Mouse (Mus musculus) lung, postnatal 14 days (tissue): ENCODE data around the gene Exoc3l.

ENCODE experiments used
- DNase-seq: peaks from one replicate; pipeline ENCODE4 v3.0.0; 2021

Exoc3l gene

GRCm38 (mm10) chr8:105265128-105265527 lies 30.8 kb downstream of the Exoc3l start:
- DNase-seq = no peak

- DNase-seq = peak; percentile 80
Measured at GRCm38 (mm10) chr8:105264024-105264982, 31.6 kb downstream of the Exoc3l start, which contains the start of the genes Tradd and Fbxl8. Gene Tradd, minus strand, starts transcription at chr8:105264609. Gene Fbxl8, plus strand, starts transcription at chr8:105264648.

DNA sequence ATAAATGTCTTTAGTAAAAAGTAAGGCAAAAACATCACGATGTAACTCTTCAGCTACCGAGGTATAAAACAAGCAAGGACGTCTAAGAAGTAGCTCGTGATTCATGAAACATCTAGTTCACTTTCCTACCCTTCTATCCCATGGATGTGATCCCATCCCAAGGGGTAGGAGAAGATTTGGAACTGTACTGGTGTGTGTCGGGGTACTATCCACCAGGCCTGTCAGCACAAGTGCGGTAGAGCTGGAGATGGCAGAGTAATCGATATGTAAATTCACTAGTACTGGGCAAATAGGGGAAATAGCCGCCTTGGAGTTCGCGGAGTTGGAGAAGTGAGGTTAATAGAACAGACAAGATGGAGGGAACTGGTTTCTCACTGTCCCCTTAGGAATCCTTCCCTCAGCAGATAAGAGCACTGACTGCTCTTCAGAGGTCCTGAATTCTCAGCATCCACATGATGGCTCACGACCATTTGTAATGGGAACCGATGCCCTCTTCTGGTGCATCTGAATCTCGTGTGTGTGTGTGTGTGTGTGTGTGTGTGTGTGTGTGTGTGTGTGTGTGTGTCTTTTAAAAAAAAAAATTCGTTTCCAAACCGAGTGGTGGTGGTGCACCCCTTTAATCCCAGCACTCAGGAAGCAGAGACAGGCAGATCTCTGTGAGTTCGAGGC lies 32.5 kb downstream of the Exoc3l start:
- no peak for DNase-seq

DNA sequence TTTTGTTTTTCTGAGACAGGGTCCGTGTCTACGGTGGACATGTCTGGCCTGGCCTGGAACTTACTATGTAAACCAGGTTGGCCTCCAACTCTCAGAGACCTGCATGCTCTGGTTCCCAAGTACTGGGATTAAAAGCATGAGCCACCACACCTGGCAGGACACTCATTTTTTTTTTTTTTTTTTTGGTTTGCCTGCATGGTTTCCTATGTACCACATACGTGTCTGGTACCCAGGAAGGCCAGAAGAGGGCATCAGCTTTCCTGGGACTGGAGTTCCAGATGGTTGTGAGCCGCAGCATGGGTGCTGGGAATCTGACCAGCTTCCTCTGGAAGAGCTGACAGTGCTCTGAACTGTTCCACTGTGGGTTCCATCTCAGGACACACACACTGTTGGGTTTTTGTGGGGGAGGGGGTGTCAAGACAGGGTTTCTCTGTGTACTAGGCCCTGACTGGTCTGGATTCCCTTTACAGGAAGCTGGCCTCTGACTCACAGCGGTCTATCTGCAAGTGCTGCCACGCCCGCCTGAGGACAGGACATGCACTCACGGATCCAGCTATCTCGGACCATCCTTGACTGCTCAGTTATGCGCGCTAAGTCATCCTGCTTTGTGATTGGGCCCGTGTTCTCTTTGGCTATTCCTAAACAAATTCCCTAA lies 34.4 kb downstream of the Exoc3l start:
- no peak for DNase-seq

DNA sequence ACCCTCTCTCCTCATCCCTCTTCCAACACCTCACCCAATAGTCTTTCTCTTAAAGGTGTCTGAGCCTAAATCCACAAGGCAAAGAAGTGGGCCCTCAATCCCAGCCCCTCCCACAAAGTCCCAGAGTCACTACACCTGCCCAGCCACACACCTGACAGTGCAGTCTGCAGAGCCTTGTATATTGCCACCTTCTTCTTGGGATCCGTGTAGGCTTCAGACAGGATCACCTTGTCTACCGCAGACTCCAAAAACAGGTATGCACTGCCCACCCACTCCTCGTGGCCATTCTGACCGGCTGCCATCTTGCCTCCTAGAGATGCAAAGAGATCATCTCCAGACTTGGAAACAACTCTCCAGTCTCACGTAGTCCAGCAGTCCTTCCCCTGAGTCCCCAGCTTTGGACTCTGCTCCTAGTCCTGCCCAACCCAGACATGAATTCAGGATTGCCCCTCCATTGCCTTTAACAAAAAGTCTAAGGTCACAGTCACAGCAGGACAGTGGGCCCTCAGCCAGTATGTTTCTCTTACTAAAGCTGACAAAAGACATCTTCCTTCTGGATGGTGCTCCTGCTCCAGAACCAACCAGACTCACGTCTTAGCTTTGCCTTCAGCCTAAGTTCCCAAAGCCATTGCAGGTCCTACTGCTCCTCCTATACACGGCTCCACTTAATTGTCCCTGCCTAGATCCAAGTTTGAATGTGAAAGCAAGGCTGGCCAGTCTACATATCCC lies 35.4 kb downstream of the Exoc3l start:
- no peak for DNase-seq

DNA sequence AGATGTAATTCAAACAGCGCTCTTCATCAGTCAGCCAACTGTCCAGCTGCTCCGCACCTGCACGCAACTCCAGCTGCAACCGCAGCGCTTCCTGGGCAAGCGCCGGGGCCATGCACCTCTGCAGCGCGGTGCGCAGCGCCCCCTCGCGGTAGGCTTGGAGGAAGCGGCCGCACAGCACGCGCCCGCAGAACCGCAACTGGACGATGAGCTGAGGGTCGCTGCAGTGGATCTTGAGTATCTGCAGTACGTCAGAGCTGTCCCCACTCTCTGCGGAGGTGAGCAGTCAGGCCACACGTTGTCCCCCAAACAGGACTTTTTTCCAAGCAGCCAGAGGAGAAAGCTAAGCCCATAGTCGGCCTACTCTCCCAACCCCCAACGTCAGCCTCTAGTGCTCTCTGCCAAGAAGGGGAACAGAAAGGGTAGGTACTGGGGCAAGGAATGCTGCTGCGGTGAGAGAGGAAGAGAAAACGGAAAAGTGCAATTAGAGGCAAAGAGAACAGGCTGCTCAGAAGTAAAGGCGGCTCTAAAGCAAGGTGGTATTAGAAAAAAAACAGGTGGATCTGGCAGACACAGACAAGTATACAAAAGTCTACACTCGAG lies 36.1 kb downstream of the Exoc3l start:
- DNase-seq = peak; percentile 85

GRCm38 (mm10) chr8:105258911-105259720 lies 36.8 kb downstream of the Exoc3l start:
- DNase-seq = no peak

DNA sequence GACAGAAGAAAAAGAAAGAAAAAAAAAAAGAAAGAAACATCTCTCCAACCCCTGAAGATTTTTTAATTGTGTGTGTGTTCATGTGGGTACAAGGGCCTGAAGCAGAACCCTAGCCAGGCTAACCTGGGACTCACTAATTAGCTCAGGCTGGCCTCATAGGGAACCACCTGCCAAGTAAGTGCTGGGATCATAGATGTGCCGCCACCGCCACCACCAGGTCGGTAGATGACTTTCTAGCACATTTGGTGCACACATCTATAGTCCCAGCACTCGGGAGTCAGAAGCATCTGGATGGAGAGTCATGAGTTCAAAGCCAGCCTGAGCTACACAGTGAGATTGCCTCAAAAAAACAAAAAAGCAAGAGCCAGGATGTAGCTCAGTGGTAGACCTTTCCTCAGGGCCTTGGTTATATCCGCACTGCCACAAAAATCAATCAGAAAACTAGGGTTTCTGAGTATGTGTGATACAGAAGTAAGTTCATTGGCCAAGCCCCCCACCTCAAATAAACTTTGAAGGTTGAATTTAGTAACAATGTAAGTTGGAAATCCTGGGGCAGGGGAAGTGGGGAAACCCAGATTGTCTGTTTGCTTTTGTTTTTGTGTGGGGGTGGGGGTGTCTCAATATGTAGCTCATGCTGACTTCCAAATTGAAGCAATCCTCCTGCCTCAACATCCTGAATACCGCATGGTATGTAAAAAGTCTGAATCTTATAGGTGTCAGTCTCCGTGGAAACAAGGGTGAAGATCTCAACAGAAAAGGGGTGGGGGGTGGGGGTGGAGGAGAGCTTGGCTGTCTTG lies 38.4 kb downstream of the Exoc3l start:
- no peak for DNase-seq

GRCm38 (mm10) chr8:105254966-105255350 lies 40.9 kb downstream of the Exoc3l start, which contains the start of gene B3gnt9:
Gene B3gnt9, minus strand, starts transcription at chr8:105255153.
- peak; percentile 70 for DNase-seq

- DNase-seq = peak; percentile 94
Measured at GRCm38 (mm10) chr8:105254152-105254965, 41.5 kb downstream of the Exoc3l start.

DNA sequence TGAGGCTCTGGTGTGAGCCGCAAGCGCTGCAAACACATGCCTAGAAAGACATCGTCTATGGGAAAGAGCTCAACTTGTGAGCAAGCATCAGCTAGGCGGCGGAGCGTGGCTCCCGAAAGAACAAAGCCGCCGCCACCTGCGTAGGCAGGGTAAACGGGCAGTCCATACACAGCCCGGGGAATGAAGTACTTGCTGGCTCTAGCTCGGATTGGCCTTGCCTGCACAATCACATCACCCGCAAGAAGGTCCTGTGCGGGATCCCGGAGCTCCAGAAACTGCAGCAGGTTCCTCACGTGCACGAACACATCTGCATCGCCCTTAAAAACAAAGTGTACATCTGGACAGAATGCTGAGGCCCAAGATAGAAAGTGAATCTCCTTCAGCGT lies 42.1 kb downstream of the Exoc3l start:
- DNase-seq = no peak

DNA sequence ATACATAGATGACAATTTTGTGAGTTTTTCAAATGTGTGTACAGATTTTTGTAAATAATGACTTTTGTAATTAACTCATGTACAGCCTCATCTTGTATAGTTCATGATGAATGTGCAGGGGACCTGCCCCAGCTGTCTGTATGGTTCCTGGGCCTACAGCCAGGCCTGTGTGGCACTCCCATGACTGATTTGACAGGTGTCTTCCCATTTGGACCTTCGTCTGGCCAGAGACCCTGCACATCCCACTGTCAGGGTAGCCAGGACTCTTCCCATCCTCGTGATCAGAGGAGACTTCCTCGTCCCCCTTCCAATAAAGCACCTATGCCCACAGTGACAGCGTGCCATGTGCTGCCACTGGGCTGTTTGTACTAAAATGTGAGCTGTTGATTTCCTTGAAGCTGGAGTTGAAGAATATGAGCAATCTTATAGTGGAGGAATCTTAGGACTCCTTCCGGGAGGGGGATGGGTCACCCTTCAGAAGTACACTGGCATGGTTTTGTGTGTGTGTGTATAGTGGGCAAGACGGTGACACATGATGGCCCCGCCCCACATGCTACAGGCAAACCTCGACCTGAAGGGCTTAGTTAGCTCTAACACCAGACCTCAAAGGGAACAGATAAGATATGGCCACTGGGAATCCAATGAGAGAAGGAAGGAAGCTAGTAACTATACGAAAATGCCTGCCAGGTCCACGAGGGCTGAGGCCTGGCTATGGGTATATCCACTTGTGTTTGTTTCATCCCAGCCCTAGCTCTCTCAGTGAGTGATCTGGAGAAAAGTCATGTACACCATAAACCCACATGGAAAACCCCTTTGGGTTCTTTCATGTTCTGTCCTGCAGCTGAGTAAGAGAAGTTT lies 43.0 kb downstream of the Exoc3l start:
- no peak for DNase-seq

DNA sequence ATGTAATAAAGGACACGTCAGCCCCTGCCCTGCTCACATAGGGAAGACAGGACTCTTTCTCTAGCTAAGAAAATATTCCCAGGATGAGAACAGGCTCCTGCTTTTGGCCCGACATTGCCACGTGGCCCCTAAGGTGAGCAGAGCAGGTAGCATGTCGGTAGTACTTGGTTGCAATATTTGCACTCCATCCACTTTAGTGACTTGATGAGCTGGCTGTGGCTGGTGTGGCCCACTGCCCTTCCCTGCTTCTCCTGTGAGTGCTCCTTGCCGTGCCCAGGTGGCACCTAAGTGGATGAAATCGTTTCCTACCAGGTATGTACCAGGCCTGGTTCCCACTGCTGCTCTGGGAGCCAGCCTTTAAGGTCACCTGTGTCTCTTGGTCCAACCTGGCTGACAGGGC lies 43.9 kb downstream of the Exoc3l start:
- DNase-seq = no peak

GRCm38 (mm10) chr8:105241016-105241415 lies 54.9 kb downstream of the Exoc3l start:
- DNase-seq = no peak
